Mouse (Mus musculus): ENCODE results near the gene Tysnd1. TPM values are rescaled to one million over a fixed set of nuclear protein-coding genes. Genes with fewer than 3 reads are reported as not detected.

Tysnd1 gene
- polyA plus RNA-seq, 1 experiment from 2014 or later: 39.0 TPM

Other genes with a start within 250 kb of the Tysnd1 start
- gene Eif4ebp2, start 242.9 kb upstream of the Tysnd1 start, polyA plus RNA-seq (2014; fragmentation: Nextera tagmentation; extraction: Ambion mirVana): 27.1 and 33.3 TPM in 2 replicates
- 12.0 and 14.1 TPM in 2 replicates for gene Lrrc20, start 219.7 kb upstream of the Tysnd1 start, polyA plus RNA-seq (2014; fragmentation: Nextera tagmentation; extraction: Ambion mirVana)
- gene Npffr1, start 100.0 kb upstream of the Tysnd1 start, polyA plus RNA-seq (2014; fragmentation: Nextera tagmentation; extraction: Ambion mirVana): 0.10 TPM in 1 of 2 replicates, not detected in the other
- gene Ppa1, start 47.0 kb upstream of the Tysnd1 start, polyA plus RNA-seq (2014; fragmentation: Nextera tagmentation; extraction: Ambion mirVana): 218 and 237 TPM in 2 replicates
- 166 and 177 TPM in 2 replicates for gene Sar1a, start 15.2 kb upstream of the Tysnd1 start, polyA plus RNA-seq (2014; fragmentation: Nextera tagmentation; extraction: Ambion mirVana)
- gene Aifm2, start 19.7 kb downstream of the Tysnd1 start, polyA plus RNA-seq (2014; fragmentation: Nextera tagmentation; extraction: Ambion mirVana): 9.1 and 9.3 TPM in 2 replicates
- gene H2afy2, start 88.6 kb downstream of the Tysnd1 start, polyA plus RNA-seq (2014; fragmentation: Nextera tagmentation; extraction: Ambion mirVana): 43.8 and 44.0 TPM in 2 replicates

Measured in liver, embryonic 11.5 days (tissue).